Mouse (Mus musculus): ENCODE measurements around the gene Ckap4.
"Not testable (repeated sequence)": the region's sequence is repeated elsewhere in the genome, so short reads cannot be mapped to it uniquely, and the experiment has no call there.

The Ckap4 gene

DNA sequence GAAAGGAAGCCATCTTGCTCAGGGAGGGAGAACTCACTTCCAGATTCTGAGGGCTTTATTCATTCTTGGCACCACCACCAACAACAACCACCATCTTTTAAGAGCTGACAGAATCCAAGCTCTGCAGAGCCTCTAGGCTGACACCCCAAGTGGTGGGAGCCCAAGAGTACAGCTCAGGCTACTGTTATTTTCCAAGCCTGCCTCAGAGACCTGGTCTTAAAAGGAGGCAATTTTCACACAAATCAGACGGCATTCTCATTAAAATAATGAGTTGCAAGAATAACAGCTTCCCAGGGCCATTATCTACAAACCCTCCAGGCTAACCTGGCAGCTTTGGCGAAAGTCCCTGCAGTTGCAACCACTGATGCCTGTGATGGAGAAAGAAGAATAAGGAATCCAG, 37.1 kb downstream of the Ckap4 start:
- DNase-seq = no peak

DNA sequence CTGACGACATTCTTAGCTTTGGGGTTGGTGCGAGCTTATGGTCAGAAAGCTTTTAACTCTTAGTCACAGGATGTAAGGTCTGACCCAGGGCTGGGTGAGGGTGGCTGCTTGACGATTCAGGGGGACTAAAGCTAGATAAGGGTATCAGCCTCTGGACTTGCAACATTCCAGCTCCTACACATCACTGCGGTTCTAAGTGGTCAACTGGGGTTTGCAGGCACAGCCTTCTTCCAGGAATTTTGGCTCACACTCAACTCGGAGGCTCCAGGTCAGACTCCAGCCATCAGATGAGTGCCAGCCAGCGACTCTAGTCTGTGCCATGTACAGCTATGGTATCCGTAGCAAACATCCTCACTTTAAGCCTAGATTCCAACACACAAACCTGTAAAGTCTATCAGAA, 39.4 kb downstream of the Ckap4 start:
- DNase-seq = no peak

DNA sequence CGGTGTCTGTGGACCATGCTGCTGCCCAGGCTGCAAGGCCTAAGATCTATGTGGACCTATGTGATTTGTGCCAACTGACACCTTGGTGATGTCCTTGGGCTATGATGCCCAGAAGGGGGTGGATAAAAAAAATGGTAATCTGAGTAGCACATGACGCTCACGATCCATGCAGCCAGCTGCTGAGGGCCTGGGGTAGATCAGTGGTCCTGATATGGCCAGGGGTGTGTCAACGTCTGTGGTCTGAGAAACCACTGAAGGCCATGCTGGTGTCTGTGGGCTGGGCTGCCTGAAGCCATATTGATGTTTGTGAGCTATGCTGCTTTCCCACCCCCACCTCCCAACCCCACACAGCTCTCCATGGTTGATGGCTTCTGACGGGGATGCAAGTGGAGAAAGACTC, 43.7 kb downstream of the Ckap4 start:
- no peak for DNase-seq

DNA sequence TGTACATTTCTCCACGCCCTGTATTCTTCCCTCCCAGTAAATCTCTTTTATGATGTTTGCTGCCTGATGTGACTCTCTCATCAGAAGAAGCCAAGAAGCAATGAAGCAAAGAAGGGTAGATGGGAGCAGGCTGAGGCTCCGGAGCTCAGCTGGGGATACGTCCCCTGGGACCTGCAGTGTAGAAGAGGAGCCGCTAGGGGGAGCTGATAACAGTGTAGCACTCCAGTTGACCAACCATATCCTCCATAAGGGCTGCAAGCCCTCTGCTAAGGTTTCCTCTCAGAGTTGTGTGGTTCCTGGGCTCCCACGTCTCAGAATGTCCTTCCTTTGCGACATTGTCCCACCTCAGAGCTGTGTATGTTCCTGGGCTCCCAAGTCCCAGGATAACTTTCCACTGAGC, 45.5 kb downstream of the Ckap4 start:
- DNase-seq = peak; percentile 73 to 81

DNA sequence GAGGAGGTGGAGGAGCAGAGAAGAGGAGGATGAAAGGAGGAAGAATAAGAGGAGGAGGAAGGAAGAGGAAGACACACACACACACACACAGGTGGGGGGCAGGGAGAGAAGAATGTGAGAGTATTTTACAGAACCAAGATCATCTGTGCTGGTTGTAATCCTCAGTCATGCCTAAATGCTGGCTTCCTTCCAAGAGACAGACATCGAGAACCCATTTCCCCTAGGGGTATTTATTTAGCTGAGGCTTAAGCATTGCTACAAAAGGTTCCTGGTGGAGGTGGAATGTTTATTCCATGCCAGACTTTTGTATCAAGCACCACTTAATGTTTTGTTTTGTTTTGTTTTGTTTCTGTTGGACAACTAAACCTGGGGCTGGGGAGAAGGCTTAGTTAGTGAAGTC, 49.2 kb downstream of the Ckap4 start:
- DNase-seq = no peak

DNA sequence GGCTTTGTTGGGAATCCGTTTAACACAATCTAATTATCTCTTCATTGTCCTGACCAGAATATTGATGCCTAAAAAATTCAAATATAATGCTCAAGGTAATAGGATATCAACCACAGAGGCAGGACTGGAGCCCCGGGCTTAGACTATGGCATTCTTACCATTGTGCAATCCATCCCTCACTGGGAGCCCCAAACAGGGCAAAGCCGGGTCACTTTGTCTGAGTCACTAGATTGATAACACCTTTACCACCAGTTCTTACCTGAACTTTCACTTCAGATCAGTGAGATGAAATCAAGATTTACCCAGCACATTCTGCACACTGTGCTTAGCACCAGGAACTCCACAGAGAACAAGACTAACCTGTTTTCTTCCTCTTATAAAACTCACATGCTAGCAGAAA, 50.3 kb downstream of the Ckap4 start:
- DNase-seq = no peak

DNA sequence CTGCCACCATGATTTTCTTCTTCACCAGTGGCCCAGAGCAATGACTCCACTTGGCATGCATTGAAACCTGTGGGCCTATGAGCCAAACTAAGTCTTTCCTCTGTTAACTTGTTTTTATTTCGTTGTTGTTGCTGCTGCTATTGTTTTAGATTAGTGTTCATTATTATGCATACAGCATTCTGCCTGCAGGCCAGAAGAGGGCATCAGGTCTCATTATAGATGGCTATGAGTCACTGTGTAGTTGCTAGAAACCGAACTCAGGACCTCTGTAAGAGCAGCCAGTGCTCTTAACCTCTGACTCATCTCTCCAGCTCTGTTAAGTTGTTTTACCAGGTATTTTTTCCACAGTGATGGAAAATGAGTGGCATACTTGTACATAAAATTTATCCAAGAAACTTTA, 50.8 kb downstream of the Ckap4 start:
- DNase-seq = no peak

DNA sequence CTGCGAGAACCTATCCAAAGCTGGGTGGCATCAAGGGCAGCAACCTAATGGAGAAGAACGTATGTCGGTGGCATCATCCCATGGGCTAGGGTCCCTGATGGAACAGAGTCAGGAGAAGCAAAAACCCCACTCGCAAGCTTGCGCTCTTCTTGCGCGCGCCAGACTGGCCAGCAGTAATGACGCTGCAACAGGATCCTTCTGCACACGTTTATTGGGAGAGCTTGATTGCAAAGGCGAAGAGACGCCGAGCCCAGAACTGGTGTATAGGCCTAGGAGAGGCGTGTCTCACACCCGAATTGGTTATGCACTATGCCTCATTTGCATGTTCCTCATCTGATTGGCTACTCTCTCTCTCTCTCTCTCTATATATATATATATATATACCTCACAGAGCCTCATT, 51.4 kb downstream of the Ckap4 start:
- DNase-seq = not testable (repeated sequence)

DNA sequence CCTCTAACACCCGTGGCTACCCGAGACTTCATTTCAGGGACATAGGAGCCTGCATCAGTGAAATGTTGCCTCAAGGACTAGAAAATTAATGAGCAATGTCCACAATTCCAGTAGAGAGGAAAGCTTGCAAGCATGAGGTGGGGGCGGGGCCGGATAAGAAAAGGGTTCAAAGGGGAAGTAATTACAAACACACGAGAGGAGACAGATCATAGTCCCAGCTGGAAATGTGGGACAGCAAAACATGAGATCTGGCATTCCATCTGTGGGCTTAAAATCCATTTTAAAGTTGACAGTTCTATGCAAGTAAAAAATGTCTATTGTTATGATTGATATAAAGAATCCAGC, 52.6 kb downstream of the Ckap4 start:
- peak in 1 of 2 experiments; percentile 57 for DNase-seq

DNA sequence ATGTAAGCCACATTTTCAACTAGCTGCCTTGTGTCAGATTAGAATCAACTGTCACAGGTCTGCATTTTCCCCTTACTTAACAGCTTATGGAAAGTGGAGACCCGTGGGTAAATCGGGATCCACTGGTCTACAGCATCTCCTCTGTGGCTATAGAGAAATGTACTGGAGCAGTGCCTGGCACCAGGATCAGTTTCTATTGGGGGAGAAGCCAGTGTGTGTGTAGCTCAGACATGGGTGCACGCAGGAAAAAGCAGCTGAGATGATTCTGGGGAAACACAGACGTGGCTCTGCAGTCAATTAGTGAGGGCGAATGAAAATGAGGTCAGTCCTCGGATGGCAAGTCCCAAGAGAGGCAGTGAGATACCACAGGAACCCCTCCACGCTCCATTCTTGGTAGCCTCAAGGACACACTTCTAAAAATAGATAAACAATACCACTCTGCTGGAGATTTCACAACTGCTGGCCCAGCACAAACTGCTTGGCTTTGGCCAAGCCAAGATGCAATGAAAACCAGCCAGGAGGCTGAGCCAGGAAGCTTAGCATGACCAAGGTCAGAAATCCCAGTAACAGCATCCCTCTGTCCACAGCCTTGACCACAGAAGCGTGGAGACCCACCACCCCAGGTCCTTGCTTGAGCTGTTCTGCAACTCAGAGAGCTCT, 53.1 kb downstream of the Ckap4 start:
- peak; percentile 53 to 74 for DNase-seq

DNA sequence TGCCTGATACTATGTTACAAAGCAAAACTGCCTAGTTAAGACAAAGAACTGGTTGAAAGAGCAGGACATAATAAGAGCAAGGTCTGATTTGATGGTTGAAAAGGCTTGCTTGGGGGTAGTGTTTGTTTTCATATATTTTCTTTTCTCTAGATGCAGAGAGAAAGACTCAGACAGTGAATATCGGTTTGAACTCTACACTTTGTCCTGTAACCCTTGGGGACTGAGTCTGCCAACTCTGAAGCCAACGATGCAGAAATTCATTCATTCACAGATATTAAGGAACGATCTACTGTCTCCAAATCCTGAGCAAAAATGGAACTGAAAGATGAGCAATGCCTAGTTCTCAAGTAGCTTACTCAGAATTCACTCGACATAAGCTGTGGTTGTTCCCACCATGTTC, 53.7 kb downstream of the Ckap4 start:
- peak in 1 of 2 experiments; percentile 11 for DNase-seq

DNA sequence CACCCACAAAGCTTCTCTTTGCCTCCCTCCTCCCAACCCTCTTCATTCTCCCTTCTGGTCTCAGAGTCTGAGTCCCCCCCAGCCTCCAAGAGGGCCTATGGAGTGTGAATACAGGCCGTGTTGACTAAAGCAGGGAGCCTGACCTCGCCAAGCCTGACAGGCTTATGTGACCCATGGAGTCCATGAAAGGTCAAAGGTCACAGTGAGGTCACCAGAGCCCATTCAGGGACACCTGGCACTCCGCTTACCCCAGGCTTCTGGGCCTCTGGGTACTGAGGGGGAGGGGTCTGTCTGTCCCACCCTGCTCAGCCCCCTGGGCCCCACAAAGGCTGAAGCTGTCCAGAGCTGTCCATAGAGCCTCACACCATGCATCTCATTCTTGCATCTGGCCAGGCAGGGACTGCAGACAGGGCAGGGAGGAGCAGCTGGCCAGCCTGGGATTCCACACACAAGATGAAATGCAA, 56.2 kb downstream of the Ckap4 start:
- DNase-seq = no peak

DNA sequence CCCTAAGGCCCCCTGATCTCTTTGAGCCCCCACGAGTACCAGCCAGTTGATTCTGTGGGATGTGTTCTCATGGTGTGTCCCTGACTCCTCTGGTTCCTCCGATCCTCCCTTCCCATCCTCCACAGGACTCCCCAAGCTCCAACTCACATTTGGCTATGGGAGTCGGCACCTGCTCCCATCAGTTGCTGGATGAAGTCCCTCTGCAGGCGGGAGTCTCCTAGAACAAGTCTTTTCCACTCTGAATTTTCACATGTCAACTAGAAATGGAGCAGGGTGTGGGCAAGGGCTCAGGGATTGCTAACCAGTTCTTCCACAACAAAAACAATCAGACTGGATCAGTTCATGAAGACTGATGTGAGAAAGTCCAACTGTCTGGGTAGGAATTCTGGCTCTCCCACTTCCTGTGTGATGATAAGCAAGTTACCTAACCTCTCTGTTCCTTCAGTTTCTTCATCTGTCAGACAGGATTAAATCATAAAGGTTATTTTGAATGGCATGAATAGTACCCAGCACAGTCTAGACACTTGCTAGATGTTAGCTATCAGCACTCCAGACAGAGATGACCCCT, 56.7 kb downstream of the Ckap4 start:
- DNase-seq = no peak
